Mouse (Mus musculus): ENCODE measurements around the gene 4930438A08Rik. TPM values are rescaled to one million over a fixed set of nuclear protein-coding genes. Genes with fewer than 3 reads are reported as not detected.
"Not testable (repeated sequence)": the region's sequence is repeated elsewhere in the genome, so short reads cannot be mapped to it uniquely, and the experiment has no call there.

Gene 4930438A08Rik
- 0.04 TPM in 1 of 2 replicates, not detected in the other for polyA plus RNA-seq (2012; rRNA removed)

DNA sequence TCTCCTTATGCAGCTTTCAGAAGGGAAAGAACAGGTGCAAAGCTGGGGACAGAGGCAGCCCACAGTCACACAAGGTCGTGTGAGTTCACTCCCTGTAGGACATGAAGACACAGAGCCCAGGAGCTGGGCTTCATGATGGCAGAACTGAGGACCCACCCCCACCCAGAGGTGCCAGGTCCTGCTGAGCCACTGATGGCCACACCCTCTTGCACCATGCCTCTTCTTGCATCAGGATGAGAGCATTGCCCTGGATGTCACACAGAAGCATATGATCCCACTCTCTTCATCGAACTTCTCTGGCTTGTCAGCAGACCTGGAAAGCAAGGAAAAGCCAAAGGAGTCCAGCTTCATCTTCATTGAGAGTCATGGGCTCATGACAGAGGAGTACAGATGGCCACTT, at the start of gene 4930438A08Rik:
TSS of gene 4930438A08Rik (plus strand) at position 228 of the 400 bp plus-strand sequence.
- DNase-seq (ENCODE audit: low spot score), result no peak

DNA sequence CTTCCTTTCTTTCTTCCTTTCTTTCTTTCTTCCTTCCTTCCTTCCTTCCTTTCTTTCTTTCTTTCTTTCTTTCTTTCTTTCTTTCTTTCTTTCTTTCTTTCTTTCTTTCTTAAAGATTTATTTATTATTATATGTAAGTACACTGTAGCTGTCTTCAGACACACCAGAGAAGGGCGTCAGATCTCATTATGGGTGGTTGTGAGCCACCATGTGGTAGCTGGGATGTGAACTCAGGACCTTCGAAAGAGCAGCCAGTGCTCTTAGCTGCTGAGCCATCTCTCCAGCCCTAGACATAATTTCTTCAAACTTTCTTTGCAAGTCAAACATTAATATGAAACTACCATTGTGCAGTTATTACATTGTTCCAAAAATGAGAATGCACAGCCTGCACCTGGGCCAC, 49.7 kb upstream of the 4930438A08Rik start:
- not testable (repeated sequence) for DNase-seq (ENCODE audit: low spot score)

DNA sequence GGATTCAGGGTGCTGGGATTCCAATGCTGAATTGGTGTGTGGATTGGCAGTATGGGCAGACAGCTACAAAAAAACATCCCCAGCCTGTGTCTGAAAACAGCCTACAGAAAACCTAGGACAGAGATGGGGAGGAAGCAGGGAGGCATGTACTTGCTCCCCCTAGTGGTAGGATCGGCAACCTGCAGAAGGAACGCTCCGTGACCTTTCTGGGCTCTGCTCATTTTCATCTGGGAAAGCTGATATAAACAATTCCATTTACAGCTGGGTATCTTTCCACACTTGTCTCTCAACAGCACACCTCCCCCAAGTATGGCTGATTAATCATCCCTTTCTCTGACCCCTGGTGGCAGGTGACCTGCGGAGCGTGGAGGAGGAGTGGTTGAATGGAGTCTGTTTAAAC, 48.9 kb upstream of the 4930438A08Rik start:
- DNase-seq (ENCODE audit: low spot score), result peak; percentile 45

DNA sequence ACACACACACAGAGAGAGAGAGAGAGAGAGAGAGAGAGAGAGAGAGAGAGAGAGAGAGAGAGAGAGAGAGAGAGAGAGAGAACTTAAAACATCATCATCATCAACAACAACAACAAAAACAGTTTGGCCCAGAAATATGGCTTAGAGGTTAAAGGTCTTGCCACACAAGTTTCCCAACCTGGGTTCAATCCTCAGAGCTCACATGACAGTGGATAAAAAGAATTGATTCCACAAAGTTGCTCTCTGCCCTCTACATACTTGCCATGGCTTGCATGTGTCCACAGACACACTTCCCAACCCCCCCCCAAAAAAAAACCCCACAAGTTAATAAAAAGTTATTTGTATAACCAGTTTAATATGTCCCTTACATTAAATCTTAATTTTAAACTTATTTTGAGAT, 48.2 kb upstream of the 4930438A08Rik start:
- DNase-seq (ENCODE audit: low spot score), result no peak

DNA sequence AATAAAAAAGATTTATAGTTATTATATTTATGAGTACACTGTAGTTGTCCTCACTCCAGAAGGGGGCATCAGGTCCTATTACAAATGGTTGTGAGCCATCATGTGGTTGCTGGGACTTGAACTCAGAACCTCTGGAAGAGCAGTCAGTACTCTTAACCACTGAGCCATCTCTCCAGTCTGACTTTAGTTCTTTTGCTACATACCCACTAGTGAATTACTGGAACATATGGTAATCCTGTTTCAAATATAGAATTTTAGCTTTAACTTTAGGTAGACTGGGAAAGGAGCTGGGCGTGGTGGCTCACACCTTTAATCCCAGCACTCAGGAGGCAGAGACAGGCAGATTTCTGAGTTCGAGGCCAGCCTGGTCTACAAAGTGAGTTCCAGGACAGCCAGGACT, 46.6 kb upstream of the 4930438A08Rik start:
- not testable (repeated sequence) for DNase-seq (ENCODE audit: low spot score)

DNA sequence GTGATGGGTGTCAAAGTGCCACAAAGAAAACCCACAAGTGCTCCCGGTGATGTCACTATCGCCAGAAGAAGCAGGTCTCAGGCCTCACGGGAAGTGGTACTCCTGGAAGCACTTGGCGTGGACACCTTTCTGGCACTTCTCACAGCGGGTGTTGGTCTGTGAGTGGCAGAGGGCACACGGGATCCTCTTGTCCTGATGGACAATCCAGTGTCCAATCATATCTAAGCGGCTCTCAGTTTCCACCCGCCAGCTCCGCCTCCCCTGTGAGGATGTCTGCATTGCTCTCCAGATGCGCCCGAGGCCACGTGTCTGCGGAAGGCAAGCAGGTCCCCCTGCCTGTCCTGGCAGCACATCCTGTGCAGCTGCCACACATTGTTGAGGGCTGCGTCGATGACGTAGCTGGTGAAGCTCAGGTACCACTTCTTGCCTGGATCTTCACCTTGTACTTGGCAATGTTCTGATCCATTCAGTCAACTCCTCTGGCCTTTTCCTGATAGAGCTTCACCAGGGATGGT, 44.1 kb upstream of the 4930438A08Rik start:
- DNase-seq (ENCODE audit: low spot score), result no peak

DNA sequence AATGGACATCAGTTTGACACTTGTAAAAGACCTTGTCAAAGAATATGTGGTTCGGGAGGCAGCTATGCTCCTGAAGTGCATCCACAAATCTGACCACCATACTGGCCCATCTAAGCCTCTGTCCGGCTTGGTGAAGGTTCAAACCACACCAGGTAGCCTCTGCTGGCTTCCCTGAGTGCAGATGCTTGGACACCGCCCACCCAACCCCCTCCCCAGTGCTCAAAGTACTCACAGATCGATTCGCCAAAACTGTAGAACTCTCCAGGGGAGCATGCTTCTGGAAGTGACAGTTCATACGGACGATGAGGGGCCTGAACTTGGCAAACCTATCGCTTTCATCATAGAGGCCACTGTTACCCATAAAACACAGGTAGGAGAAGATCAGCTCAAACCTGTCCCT, 43.4 kb upstream of the 4930438A08Rik start:
- no peak for DNase-seq (ENCODE audit: low spot score)

DNA sequence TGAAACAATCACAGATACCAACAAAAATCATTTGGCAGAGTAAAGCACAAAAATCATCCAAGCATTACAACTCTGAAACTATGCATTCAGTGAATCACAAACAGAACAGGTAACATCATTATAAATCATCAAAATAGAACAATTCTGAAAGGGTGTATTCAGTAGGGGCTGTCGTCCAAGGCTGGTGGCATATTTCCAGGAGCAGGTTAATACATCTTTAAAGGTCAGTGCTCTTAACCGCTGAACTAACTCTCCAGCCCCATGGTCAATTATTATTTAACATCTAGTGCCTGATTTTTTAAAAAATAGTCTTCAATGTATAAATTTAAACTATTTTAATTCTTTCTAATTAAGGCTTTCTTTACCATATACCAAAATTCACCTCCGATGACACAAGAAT, 40.0 kb upstream of the 4930438A08Rik start:
- DNase-seq (ENCODE audit: low spot score), result not testable (repeated sequence)

DNA sequence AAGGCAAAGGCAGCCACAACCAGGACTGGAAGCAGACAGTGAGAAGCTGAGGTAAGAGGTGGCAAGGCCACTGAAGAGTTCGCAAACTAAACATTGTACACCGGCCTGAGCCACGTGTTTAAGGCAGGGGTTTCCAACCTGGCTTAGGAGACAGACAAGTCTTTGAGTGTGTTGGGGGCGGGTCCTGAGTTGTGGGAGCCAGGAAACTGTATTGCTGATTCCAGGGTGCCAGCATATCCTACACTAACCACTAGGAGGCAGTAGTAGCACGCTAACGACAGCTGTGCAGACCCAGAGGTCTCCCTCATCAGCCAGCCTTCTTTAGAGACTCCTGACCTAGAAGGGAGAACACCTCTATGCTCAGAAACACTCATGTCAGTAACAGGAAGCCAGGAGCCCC, 39.4 kb upstream of the 4930438A08Rik start:
- DNase-seq (ENCODE audit: low spot score), result no peak

DNA sequence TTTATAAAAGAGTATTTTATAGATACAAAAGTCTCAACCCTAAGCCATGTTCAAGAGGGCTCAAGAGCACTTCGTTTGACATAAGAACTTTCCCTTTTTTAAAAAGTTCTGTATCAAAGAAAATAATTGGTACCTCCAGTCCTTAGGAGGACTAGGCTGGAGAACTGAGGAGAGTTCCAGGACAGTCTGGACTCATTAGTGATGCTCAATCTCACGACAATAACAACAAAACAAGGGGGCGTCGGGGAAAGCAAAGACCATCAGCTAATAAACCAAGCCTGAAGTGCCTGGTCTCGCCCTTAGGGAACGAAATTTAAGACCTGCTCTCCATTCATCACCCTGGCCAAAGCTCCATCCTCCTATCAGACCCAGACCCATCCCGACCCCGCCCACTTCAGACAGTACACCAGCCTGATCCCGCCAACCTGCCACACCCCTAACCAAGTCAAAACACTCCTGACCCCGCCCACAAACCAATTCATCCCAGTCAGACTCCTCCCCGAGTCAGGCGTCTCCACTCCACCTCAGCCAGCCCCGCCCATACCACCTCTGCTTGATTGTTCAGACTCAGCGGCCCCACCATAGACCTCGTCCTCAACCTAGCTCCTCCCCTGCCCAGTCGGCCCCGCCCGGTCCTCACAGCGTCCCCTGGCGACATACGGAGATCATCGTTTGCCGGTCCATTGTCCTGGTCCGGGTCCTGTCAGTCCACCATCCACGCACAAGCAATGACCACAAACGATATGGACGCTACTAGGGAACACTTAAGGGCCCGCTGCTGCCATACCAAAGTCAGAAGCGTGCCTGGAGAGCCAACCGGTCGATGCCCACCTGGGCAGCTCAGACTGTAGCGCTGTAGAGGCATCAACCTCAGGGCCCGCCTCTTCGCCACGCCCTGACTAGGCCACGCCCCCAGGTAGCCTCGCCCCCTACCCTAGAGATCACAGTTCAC, 35.5 kb upstream of the 4930438A08Rik start:
- DNase-seq (ENCODE audit: low spot score), result no peak

DNA sequence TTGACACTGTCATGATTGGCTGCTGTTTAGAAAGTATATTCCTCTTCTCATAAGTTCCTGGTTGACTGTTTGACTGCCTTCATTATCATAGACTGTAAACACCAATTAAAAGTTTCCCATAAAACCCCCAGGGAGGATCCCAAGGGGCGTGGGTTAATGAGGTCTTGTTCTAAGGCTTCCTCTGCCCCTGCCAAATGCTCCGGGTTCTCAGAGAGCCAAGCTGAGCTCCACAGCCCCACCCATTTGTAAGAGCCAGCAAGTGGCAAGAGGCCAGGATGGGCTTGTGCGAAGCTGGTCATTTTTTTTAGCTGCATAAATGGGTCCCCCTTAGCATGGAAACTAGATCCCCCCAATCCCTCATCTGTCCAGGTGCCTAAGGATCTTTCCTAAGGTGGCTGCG, 27.3 kb upstream of the 4930438A08Rik start:
- no peak for DNase-seq (ENCODE audit: low spot score)

DNA sequence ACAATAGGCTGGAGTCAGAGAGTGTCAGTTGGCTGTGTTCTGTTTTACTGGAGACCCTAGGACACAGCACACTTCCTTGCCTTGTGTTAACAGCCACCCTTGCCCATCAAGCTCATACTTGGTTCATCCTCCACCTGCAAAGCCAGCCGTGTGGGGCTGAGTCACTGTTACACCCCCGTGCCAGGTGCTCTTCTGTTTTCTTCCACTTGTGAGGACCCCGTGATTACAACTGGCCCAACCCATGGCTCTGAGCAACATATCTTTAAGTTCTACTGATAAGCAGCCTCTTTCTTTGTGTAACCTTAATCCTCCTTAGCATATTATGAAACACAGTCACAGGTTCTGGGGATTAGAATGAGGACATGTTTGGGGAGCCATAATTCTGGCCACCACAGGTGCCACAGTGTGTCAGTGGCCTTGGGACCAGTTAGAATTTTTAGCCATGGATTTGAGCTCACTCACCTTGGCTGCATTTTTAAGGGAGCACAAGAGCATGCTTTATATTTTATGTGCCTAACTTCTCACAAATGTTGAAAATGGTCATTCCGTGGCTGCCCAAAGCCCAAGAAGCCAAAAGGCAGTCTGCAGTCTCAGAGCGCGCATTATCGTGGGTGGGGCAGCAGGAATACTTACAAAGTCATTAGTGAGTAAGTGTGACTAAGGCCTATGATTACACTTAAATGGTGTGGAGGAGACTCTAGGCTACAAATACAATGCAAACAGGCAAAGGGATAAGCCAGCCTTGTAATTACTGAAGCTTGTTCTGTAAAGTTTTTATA, 25.2 kb upstream of the 4930438A08Rik start:
- no peak for DNase-seq (ENCODE audit: low spot score)

DNA sequence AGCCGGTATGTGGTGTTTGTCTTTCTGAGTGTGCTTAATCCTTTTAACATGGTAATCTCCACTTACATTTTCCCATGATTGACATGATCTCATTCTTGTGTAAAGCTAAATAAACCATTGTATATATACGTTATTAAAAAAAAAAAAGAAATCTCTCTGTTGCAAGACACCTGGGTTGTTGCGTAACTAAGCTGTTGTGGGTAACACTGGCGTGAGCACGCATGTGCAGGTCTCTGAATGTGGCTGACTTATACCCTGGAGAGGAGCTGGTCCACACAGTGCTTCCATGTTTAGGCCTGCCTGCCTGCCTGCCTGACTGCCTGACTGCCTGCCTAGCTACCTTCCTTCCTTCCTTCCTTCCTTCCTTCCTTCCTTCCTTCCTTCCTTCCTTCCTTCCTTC, 24.0 kb upstream of the 4930438A08Rik start:
- DNase-seq (ENCODE audit: low spot score), result no peak

DNA sequence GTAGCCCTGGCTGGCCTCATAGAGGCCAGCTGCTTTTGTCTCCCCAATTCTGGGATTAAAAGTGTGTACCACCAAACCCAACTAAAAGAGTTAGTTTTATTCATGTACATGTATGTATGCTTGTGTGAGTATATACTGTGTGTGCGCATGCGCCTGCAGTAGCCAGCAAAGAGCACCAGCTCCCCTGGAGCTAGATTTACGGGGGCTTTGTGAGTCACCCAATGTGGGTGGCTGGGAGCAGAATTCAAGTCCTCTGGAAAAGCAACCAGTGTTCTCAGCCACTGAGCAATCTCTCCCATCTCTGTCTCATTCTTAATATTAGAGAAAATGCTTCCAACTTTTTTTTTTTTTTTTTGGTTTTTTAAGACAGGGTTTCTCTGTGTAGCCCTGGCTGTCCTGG, 20.2 kb upstream of the 4930438A08Rik start:
- no peak for DNase-seq (ENCODE audit: low spot score)

DNA sequence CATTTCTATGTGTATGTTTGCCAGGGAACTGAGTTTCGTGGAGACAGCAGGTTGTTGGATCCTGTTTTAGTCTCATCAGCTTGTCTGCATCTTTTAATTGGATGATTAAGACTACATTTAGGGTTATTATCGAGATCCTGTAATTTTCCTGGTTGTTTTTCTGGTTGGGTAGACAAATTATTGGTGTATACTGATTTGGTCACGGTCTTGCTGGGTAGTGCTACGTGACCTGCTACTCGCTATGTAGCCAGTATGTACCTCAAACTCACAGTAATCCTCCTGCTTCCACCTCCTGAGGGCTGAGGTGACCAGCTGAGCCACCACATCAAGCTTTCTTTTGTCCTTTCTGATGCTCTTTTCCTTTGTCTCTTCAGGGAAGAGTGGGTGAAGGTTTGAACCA, 16.8 kb upstream of the 4930438A08Rik start:
- no peak for DNase-seq (ENCODE audit: low spot score)

DNA sequence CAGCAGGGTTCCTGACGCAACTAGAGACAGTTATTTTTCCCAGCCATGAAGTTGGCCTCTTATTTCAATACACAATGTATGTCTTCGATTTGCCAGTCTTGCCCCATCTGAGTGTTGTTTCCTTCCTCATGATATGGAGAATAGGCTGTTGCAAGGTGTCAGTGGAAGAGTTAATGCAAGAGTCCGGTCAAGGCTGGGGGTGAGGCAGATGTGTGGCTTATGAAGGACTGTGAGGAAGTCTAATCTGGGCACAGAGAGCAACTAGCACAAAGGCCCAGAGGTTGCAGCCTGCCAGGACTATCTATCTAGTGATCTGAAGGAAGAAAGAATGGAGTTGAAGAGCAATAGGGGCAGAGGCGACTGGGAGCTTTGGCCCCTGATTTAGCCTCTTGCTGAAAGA, 14.4 kb upstream of the 4930438A08Rik start:
- DNase-seq (ENCODE audit: low spot score), result no peak

DNA sequence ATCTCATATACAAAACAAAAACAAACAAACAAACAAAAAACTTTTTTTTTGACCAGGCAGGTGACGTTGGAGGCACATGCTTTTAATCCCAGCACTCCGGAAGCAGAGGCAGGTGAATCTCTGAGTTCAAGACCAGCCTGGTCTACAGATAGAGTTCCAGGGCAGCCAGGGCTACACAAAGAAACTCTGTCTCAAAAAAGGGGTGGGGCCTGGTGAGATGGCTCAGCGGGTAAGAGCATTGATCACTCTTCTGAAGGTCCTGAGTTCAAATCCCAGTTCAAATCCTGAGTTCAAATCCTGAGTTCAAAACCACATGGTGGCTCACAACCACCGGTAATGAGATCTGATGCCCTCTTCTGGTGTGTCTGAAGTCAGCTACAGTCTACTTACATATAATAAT, 12.8 kb upstream of the 4930438A08Rik start:
- DNase-seq (ENCODE audit: low spot score), result no peak

DNA sequence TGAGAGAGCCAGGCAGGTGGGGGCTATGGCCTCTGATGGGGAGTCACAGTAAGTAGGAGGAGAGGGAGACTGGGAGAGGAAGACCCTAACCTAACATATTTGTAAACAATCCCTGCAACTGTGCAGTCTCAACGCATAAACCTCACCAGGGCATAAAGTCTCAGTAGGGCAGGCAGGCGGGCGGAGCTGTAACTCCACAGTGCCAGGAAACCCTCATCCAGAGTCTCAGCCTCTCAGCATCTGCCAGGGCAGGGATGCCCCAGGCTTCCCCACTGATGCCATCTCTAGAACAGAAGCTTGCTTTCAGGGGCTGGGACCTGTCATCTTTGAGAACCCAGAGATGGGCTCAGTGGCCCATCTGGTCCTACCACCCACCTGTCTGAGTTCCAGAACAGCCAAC, 12.3 kb upstream of the 4930438A08Rik start:
- no peak for DNase-seq (ENCODE audit: low spot score)

DNA sequence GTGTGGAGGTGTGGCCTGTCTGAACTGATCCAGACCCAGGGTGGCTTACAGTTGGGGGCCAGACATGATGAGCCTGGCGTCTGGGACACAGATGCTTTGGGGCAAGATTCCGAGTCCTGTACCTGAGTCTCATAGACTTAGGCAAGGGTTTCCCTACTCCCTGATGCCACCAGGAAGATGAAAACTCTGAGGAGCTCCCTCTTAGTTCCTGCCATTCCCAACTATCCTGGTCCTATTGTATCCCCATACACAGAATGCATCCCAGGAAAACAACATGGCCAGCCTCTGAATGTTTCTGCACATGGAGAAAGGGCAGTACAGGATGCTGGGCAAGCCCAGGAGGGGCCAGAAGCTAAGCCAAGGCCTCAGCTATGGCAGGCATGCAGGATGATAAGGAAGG, 11.1 kb upstream of the 4930438A08Rik start:
- DNase-seq (ENCODE audit: low spot score), result no peak

DNA sequence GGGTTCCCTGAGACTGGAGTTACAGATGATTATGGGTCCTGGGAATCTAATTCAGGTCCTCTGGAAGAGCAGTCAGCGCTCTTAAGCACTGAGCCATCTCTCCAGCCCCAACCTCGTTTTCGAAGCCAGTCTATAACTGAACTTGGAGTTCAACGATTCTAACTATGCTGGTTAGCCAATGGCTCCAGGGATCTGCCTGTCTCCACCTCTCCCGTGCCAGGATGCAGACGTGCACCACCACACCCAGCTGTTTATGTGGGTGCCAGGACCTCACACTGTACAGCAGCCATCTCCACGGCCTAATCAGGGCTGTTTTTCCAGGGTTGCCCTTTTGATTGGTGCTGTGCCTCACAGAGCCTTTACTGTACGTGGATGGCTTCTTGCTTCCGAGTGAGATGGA, 10.1 kb upstream of the 4930438A08Rik start:
- no peak for DNase-seq (ENCODE audit: low spot score)

DNA sequence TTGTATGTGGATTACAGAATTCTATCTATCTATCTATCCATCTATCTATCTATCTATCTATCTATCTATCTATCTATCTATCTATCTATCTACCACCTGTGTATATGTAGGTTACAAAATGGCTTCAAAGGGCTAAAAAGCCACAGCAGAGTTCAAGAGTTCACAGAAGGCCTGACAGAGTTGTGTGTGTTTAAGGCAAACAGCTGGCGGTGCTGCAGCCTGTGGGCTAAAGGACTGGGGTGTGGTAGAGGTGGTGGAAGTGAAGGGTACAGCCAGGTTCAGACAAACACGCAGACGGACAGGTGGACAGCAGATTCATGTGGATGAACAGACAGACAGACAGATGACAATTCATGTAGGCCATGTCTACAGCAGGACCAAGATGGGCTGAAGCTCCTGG, 6.3 kb upstream of the 4930438A08Rik start:
- no peak for DNase-seq (ENCODE audit: low spot score)

DNA sequence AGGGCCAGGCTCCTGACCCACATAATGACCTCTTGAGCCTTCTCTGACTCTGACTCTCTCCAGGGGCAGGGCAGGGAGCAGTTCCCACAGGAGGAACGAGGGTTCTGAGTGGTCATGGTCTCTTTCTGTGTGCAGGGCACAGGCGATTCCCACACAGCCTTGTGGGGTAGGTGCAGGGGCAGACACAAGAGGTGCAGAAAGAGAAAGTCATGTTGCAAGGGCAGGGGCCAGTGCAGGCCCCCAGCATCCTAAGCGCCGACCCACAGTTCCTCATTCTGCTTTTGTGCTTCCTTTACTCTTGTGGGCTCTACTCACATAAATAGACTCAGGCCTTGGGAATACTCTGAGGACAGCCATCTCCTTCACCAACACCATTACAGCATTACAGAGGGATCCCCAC, 1.2 kb downstream of the 4930438A08Rik start:
- no peak for DNase-seq (ENCODE audit: low spot score)
